ENCODE assay signal across 9 mouse cellular contexts in the genomic region with DNA sequence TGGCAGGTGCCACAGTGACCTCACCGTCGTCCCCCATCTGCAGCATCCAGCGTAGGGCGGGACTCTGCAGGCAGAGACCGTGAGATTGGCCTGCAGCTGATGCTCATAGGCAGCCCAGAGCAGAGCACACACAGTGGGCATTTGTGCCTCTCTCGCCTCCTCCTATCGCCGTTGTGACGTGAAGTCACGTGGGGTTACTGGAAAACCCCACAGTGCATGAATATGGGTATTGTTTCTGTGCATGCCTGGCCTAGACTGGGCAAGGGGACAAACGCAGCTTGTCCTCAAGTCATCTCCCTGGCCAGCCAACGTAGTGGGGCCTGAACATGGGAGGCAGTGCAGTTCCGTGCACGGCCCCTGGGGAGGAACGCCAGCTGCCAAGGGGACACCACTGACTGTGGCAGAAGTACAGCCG. TPM values are rescaled to one million over a fixed set of nuclear protein-coding genes. Genes with fewer than 3 reads are reported as not detected.
DNase-seq lines count a peak whose midpoint lies in the region; ATAC-seq lines count a peak whose summit lies in the region.
"Had no signal": no experiment of that assay in that cellular context is flagged by ENCODE, and none has a peak within 500 bp of the region (broad histone marks: within the 10 kb centered on the region; RNA-seq: fewer than 3 reads in every experiment).

No protein-coding gene starts in this region.

- peak overlapping the region; percentile 86 for H3K27ac ChIP-seq in embryonic facial prominence, embryonic 13.5 days

- no peaks in the 10 kb centered on the region for H3K9me3 ChIP-seq in embryonic facial prominence, embryonic 13.5 days

- peaks cover 30% of the 10 kb centered on the region for H3K36me3 ChIP-seq in embryonic facial prominence, embryonic 13.5 days

- no peak overlapping the region for H3K4me2 ChIP-seq in embryonic facial prominence, embryonic 13.5 days

- peak; percentile 73 to 74 for DNase-seq in B cell, adult 2 months
- peak; percentile 53 for DNase-seq in heart, postnatal 4 days
- peak; percentile 62 to 78 for DNase-seq in left cerebral cortex, postnatal 14 days (ENCODE audit: low spot score in 2 of 2)
- DNase-seq in retina, embryonic 14.5 days (ENCODE audit: low spot score): peak; percentile 11
- DNase-seq in urinary bladder, adult 2 months (ENCODE audit: low spot score): no peak

- no peak overlapping the region for H3K4me3 ChIP-seq in embryonic facial prominence, embryonic 13.5 days
- H3K4me3 ChIP-seq: erythroblast, embryonic 14.5 days had no signal

- 58% methylated on average over 16 of the region's 16 CpGs for WGBS in embryonic facial prominence, embryonic 13.5 days

- peaks cover 27% of the 10 kb centered on the region for H3K4me1 ChIP-seq in embryonic facial prominence, embryonic 13.5 days

- no peaks in the 10 kb centered on the region for H3K27me3 ChIP-seq in embryonic facial prominence, embryonic 13.5 days

- no peak overlapping the region for H3K9ac ChIP-seq in embryonic facial prominence, embryonic 13.5 days

- peak; percentile 67 for ATAC-seq in CD4-positive, CD25-positive, alpha-beta regulatory T cell, adult 4 months
- peak; percentile 54; the same call in 1 of the 2 replicates for ATAC-seq in embryonic facial prominence, embryonic 13.5 days (ENCODE audit: insufficient number of reproducible peaks, insufficient read depth, low FRiP score, low TSS enrichment, low read depth)
- ATAC-seq in erythroblast, adult 5-6 weeks (replicated peaks; ENCODE audit: low FRiP score, poor library complexity, severe bottlenecking): no peak

- intact Hi-C loops in left cerebral cortex, postnatal 14 days (cut with DNase I): no loop called here

RNA-seq across cellular contexts. Expression of gene Cd9, which starts 27.3 kb away (rescaled TPM):
- 100 to 1,000 TPM in 1 of 2 experiments, 10 to 100 TPM in 1; 98.5 to 108 TPM for polyA plus RNA-seq in CD4-positive, CD25-positive, alpha-beta regulatory T cell, adult 4 months (2017; shearing (Covaris generic))
- polyA plus RNA-seq in embryonic facial prominence, embryonic 13.5 days (2015; fragmentation: Nextera tagmentation; extraction: Ambion mirVana): 160 and 189 TPM in 2 replicates
- total RNA-seq in heart, postnatal 4 days (2021): 10 to 100 TPM; 72.4 to 73.3 TPM
- total RNA-seq in left cerebral cortex, postnatal 14 days (2021): 10 to 100 TPM; 60.5 to 61.7 TPM
- 52.1 and 58.5 TPM in 2 replicates for total RNA-seq in erythroblast, adult 5-6 weeks (2015; ENCODE audit: low replicate concordance)
- total RNA-seq in erythroblast, adult 5-6 weeks (2017; ENCODE audit: low replicate concordance): 25.1 and 33.0 TPM in 2 replicates
- 683 and 894 TPM in 2 replicates for polyA plus RNA-seq in urinary bladder, adult 2 months (2012; rRNA removed)
- polyA plus RNA-seq: erythroblast, embryonic 14.5 days had no signal
